ENCODE assay signal across 15 mouse cellular contexts in the genomic region with DNA sequence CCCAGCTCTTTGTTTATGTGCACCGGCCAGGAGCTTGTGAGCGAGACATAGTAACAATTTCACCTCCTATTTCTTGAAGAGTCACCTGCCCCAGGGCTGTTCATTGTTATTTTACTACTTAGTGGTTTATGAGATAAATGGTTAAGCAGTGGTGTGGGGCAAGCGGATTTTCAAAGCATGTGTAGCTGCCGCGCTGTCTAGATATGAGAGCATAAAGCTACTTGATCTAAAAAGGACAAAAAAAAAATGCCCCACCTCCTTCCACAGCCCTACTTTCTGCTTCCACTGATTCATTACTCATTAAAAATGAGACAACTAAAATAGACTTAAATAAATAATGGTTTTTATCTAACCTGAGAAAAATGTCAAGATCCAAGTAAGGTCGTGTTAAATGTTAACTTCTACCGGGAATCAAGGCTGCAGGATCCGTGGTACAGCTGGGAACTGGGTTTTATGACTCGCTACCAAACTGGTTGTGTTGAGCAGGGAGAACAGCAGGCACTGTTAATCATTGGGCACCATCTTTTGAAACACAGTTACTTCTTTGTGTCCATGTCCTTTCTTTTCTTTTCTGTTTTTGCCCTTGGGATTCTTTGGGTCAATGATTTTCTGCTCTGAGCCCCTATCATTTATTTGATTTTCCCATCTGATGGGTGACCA. TPM values are rescaled to one million over a fixed set of nuclear protein-coding genes. Genes with fewer than 3 reads are reported as not detected.
DNase-seq lines count a peak whose midpoint lies in the region; ATAC-seq and TF ChIP-seq lines count a peak whose summit lies in the region.
"Had no signal": no experiment of that assay in that cellular context is flagged by ENCODE, and none has a peak within 500 bp of the region (broad histone marks: within the 10 kb centered on the region; RNA-seq: fewer than 3 reads in every experiment).

No protein-coding gene starts in this region.

- WGBS in midbrain, embryonic 11.5 days, result 74% methylated on average over 9 of the region's 9 CpGs
- WGBS in midbrain, postnatal 0 days, result 63% methylated on average over 9 of the region's 9 CpGs
- 34% methylated on average over 9 of the region's 9 CpGs for WGBS in intestine, embryonic 16.5 days
- WGBS in limb, embryonic 10.5 days, result 75% methylated on average over 9 of the region's 9 CpGs

- H3K4me2 ChIP-seq in midbrain, embryonic 11.5 days, result no peak overlapping the region
- H3K4me2 ChIP-seq in midbrain, postnatal 0 days (ENCODE audit: low read depth, low read length, poor library complexity, severe bottlenecking), result no peak overlapping the region
- H3K4me2 ChIP-seq in intestine, embryonic 16.5 days (ENCODE audit: low read depth, low read length), result peak overlapping the region; percentile 30; the same call in 1 of the 2 replicates
- H3K4me2 ChIP-seq: heart, embryonic 13.5 days; hindbrain, embryonic 14.5 days; limb, embryonic 15.5 days had no signal

- H3K9ac ChIP-seq in midbrain, embryonic 11.5 days (ENCODE audit: low read length), result no peak overlapping the region
- H3K9ac ChIP-seq in midbrain, postnatal 0 days (replicated peaks; ENCODE audit: low read length, poor library complexity, severe bottlenecking), result no peak overlapping the region
- H3K9ac ChIP-seq in intestine, embryonic 16.5 days (ENCODE audit: low read depth, low read length), result no peak overlapping the region
- H3K9ac ChIP-seq: heart, embryonic 13.5 days; hindbrain, embryonic 14.5 days; limb, embryonic 15.5 days had no signal

- no peaks in the 10 kb centered on the region for H3K9me3 ChIP-seq in midbrain, embryonic 11.5 days (ENCODE audit: control insufficient read depth, low read length)
- no peaks in the 10 kb centered on the region for H3K9me3 ChIP-seq in midbrain, postnatal 0 days (ENCODE audit: low read length)
- no peaks in the 10 kb centered on the region for H3K9me3 ChIP-seq in intestine, embryonic 16.5 days (ENCODE audit: control insufficient read depth, low read length)
- no peaks in the 10 kb centered on the region for H3K9me3 ChIP-seq in limb, embryonic 10.5 days (replicated peaks)
- H3K9me3 ChIP-seq: forebrain, embryonic 10.5 days; heart, embryonic 13.5 days; limb, embryonic 15.5 days had no signal

- H3K4me3 ChIP-seq in midbrain, embryonic 11.5 days (ENCODE audit: low read depth, low read length), result no peak overlapping the region
- H3K4me3 ChIP-seq in midbrain, postnatal 0 days (ENCODE audit: low read depth, low read length), result no peak overlapping the region
- H3K4me3 ChIP-seq in intestine, embryonic 16.5 days (ENCODE audit: low read length), result 0 out of 2 replicates have a peak overlapping the region, but pooled peaks have one; percentile 0
- H3K4me3 ChIP-seq in limb, embryonic 10.5 days, result no peak overlapping the region
- H3K4me3 ChIP-seq: forebrain, embryonic 10.5 days; gastrocnemius, adult 2 months; heart, embryonic 13.5 days; limb, embryonic 15.5 days had no signal

- peak; percentile 73 for DNase-seq in midbrain, embryonic 11.5 days (ENCODE audit: low spot score, missing footprints)
- no peak for DNase-seq in midbrain, postnatal 0 days (ENCODE audit: low spot score)
- no peak for DNase-seq in limb, embryonic 10.5 days (ENCODE audit: low spot score)
- no peak for DNase-seq in B cell, adult 2 months
- no peak for DNase-seq in gastrocnemius, postnatal 10 days
- no peak for DNase-seq in ovary, postnatal 14 days (ENCODE audit: low spot score)
- no peak for DNase-seq in heart, postnatal 4 days
- DNase-seq: adrenal gland, postnatal 36 days; gastrocnemius, adult 2 months; thymus, postnatal 36 days had no signal

- no peak for TF ChIP-seq CTCF in midbrain, postnatal 0 days (IDR thresholded peaks at IDR 0.05)

- ATAC-seq in midbrain, embryonic 11.5 days (ENCODE audit: low FRiP score), result no peak
- ATAC-seq in midbrain, postnatal 0 days (ENCODE audit: low FRiP score), result no peak
- ATAC-seq in intestine, embryonic 16.5 days, result peak; percentile 87

- H3K27ac ChIP-seq in midbrain, embryonic 11.5 days (ENCODE audit: low read depth, low read length), result no peak overlapping the region
- no peak overlapping the region for H3K27ac ChIP-seq in midbrain, postnatal 0 days (ENCODE audit: low read depth, low read length)
- H3K27ac ChIP-seq in intestine, embryonic 16.5 days (ENCODE audit: low read length), result no peak overlapping the region
- H3K27ac ChIP-seq in limb, embryonic 10.5 days, result peak overlapping the region; percentile 42; the same call in 1 of the 2 replicates
- H3K27ac ChIP-seq: forebrain, embryonic 10.5 days; gastrocnemius, adult 2 months; heart, embryonic 13.5 days; hindbrain, embryonic 14.5 days; limb, embryonic 15.5 days had no signal

- H3K4me1 ChIP-seq in midbrain, embryonic 11.5 days (ENCODE audit: control insufficient read depth, insufficient read depth, low read length), result no peaks in the 10 kb centered on the region
- no peaks in the 10 kb centered on the region for H3K4me1 ChIP-seq in midbrain, postnatal 0 days (ENCODE audit: insufficient read depth, low read length)
- peaks cover 3% of the 10 kb centered on the region; the same call in 1 of the 2 replicates for H3K4me1 ChIP-seq in intestine, embryonic 16.5 days (ENCODE audit: control insufficient read depth, insufficient read depth, low read length)
- H3K4me1 ChIP-seq in limb, embryonic 10.5 days, result peaks cover 42% of the 10 kb centered on the region
- H3K4me1 ChIP-seq: limb, embryonic 15.5 days had no signal

- H3K27me3 ChIP-seq in midbrain, embryonic 11.5 days (ENCODE audit: control insufficient read depth, insufficient read depth, low read length), result no peaks in the 10 kb centered on the region
- H3K27me3 ChIP-seq in midbrain, postnatal 0 days (ENCODE audit: insufficient read depth, low read length), result no peaks in the 10 kb centered on the region
- H3K27me3 ChIP-seq in intestine, embryonic 16.5 days (replicated peaks; ENCODE audit: control insufficient read depth, insufficient read depth, low read length), result no peaks in the 10 kb centered on the region
- H3K27me3 ChIP-seq in limb, embryonic 10.5 days (ENCODE audit: low read depth, poor library complexity, severe bottlenecking), result no peaks in the 10 kb centered on the region
- H3K27me3 ChIP-seq: heart, embryonic 13.5 days; limb, embryonic 15.5 days had no signal

- no peaks in the 10 kb centered on the region for H3K36me3 ChIP-seq in midbrain, embryonic 11.5 days (ENCODE audit: control insufficient read depth, insufficient read depth, low read length)
- no peaks in the 10 kb centered on the region for H3K36me3 ChIP-seq in midbrain, postnatal 0 days (ENCODE audit: insufficient read depth, low read length)
- H3K36me3 ChIP-seq in intestine, embryonic 16.5 days (ENCODE audit: control insufficient read depth, insufficient read depth, low read length), result no peaks in the 10 kb centered on the region
- no peaks in the 10 kb centered on the region for H3K36me3 ChIP-seq in limb, embryonic 10.5 days
- H3K36me3 ChIP-seq: forebrain, embryonic 10.5 days; heart, embryonic 13.5 days; limb, embryonic 15.5 days had no signal

RNA-seq across cellular contexts. Expression of gene Spp1, which starts 35.5 kb away (rescaled TPM):
- 6.8 and 8.2 TPM in 2 replicates for polyA plus RNA-seq in midbrain, embryonic 11.5 days (2014; fragmentation: Nextera tagmentation; extraction: Ambion mirVana)
- 14.3 and 18.4 TPM in 2 replicates for total RNA-seq in midbrain, postnatal 0 days (2014; rRNA removed)
- polyA plus RNA-seq in midbrain, postnatal 0 days (2015; fragmentation: Nextera tagmentation; extraction: Ambion mirVana), result 25.9 and 31.2 TPM in 2 replicates
- polyA plus RNA-seq in intestine, embryonic 16.5 days (2015; fragmentation: Nextera tagmentation; extraction: Ambion mirVana), result 42.5 and 46.6 TPM in 2 replicates
- 2.0 and 6.4 TPM in 2 replicates for polyA plus RNA-seq in limb, embryonic 10.5 days (2016; fragmentation: Nextera tagmentation; extraction: Ambion mirVana)
- total RNA-seq in gastrocnemius, postnatal 10 days (2021), result 100 to 1,000 TPM in 1 of 2 experiments, 1 to 10 TPM in 1; 1.9 to 242 TPM
- under 1 TPM; 0.45 to 0.61 TPM for total RNA-seq in heart, postnatal 4 days (2021)

RNA-seq across cellular contexts. Expression of gene Pkd2, which starts 59.8 kb away (rescaled TPM):
- 10.3 and 11.2 TPM in 2 replicates for polyA plus RNA-seq in midbrain, embryonic 11.5 days (2014; fragmentation: Nextera tagmentation; extraction: Ambion mirVana)
- total RNA-seq in midbrain, postnatal 0 days (2014; rRNA removed), result 25.8 and 29.1 TPM in 2 replicates
- polyA plus RNA-seq in midbrain, postnatal 0 days (2015; fragmentation: Nextera tagmentation; extraction: Ambion mirVana), result 4.8 and 5.2 TPM in 2 replicates
- 6.4 and 6.6 TPM in 2 replicates for polyA plus RNA-seq in intestine, embryonic 16.5 days (2015; fragmentation: Nextera tagmentation; extraction: Ambion mirVana)
- 12.3 and 16.3 TPM in 2 replicates for polyA plus RNA-seq in limb, embryonic 10.5 days (2016; fragmentation: Nextera tagmentation; extraction: Ambion mirVana)
- total RNA-seq in gastrocnemius, postnatal 10 days (2021), result 10 to 100 TPM; 24.8 to 32.6 TPM
- 10 to 100 TPM; 33.3 to 34.2 TPM for total RNA-seq in heart, postnatal 4 days (2021)
